Mouse (Mus musculus) lung, adult 2 months (tissue): ENCODE measurements around the gene Plppr5.

Experiments used
- CTCF ChIP-seq: fragments of 200-500 bp; IDR thresholded peaks from 2 replicates; pipeline ENCODE4 v1.5.1; 2011; ENCODE audit warnings: mild to moderate bottlenecking, low read length, control low read depth; ENCODE audit not compliant: insufficient read depth
- POLR2A ChIP-seq: fragments of 200-500 bp; IDR thresholded peaks from 2 replicates; pipeline ENCODE4 v1.6.1; 2011; ENCODE audit warnings: low read depth, mild to moderate bottlenecking, control low read depth, low read length, borderline replicate concordance; ENCODE audit errors: extremely low read depth

GRCm38 (mm10) chr3:117679189-117679588 is 104.6 kb downstream of the Plppr5 start:
- TF ChIP-seq CTCF (no peak), POLR2A (no peak)
